Mouse (Mus musculus) neural tube, embryonic 12.5 days (tissue): ENCODE data around the gene Cnn3. TPM values are rescaled to one million over a fixed set of nuclear protein-coding genes. Genes with fewer than 3 reads are reported as not detected.

Experiments used
- ATAC-seq: fragments of 200-750 bp; cut with Nextera tagmentation; 2 replicates; pipeline ENCODE4 v1.8.0; 2017; ENCODE audit warnings: low read depth, mild to moderate bottlenecking, moderate TSS enrichment, moderate library complexity; ENCODE audit not compliant: low FRiP score
- H3K27ac ChIP-seq: fragments of 300-500 bp; sonication (generic); 2 replicates; pipeline ENCODE4 v1.5.1; 2016
- H3K27me3 ChIP-seq: fragments of 300-500 bp; sonication (generic); replicated peaks from 2 replicates; pipeline ENCODE4 v1.6.1; 2016; ENCODE audit warnings: mild to moderate bottlenecking
- H3K36me3 ChIP-seq: fragments of 300-500 bp; sonication (generic); 2 replicates; pipeline ENCODE4 v1.6.1; 2016; ENCODE audit warnings: mild to moderate bottlenecking
- H3K4me1 ChIP-seq: fragments of 300-500 bp; sonication (generic); 2 replicates; pipeline ENCODE4 v1.6.1; 2016
- H3K4me2 ChIP-seq: fragments of 300-500 bp; sonication (generic); replicated peaks from 2 replicates; pipeline ENCODE4 v1.6.1; 2016; ENCODE audit warnings: mild to moderate bottlenecking
- H3K4me3 ChIP-seq: fragments of 300-500 bp; sonication (generic); 2 replicates; pipeline ENCODE4 v1.5.1; 2016
- H3K9ac ChIP-seq: fragments of 300-500 bp; sonication (generic); 2 replicates; pipeline ENCODE4 v1.6.1; 2016; ENCODE audit warnings: mild to moderate bottlenecking
- H3K9me3 ChIP-seq: fragments of 300-500 bp; sonication (generic); 2 replicates; pipeline ENCODE4 v1.6.1; 2016; ENCODE audit warnings: mild to moderate bottlenecking
- WGBS: fragments of 180-500 bp; shearing (Covaris S2); methylation state at CpG from one replicate; pipeline ENCODE4 v1.1.7; 2016; 5-methylcytosine and 5-hydroxymethylcytosine counted together
- polyA plus RNA-seq: library from polyadenylated mRNA; unstranded; fragments of >200 nt; fragmentation: Nextera tagmentation; extraction: Ambion mirVana; gene quantifications from 2 replicates; pipeline ENCODE4 v1.2.1, GENCODE M21; 2016

The Cnn3 gene
- polyA plus RNA-seq, 1 experiment from 2014 or later = 919 TPM

- no peak for ATAC-seq
- Histone ChIP-seq H3K4me3 (no peak overlapping the region), H3K9me3 (no peaks in the 10 kb centered on the region), H3K27me3 (no peaks in the 10 kb centered on the region), H3K36me3 (peaks cover 58% of the 10 kb centered on the region), H3K9ac (no peak overlapping the region), H3K4me2 (no peak overlapping the region), H3K4me1 (peaks cover 16% of the 10 kb centered on the region; the same call in 1 of the 2 replicates), H3K27ac (no peak overlapping the region)
- WGBS = 96% methylated on average over 12 of the region's 12 CpGs
Measured at GRCm38 (mm10) chr3:121441504-121441903, 15.2 kb downstream of the Cnn3 start.

- H3K27ac ChIP-seq = no peak overlapping the region
- H3K4me2 ChIP-seq = no peak overlapping the region
- peaks cover 56% of the 10 kb centered on the region for H3K36me3 ChIP-seq
- no peak for ATAC-seq
- no peak overlapping the region for H3K9ac ChIP-seq
- peaks cover 11% of the 10 kb centered on the region for H3K4me1 ChIP-seq
- no peak overlapping the region for H3K4me3 ChIP-seq
- no peaks in the 10 kb centered on the region for H3K27me3 ChIP-seq
- no peaks in the 10 kb centered on the region for H3K9me3 ChIP-seq
- 95% methylated on average over 5 of the region's 5 CpGs for WGBS
Measured at GRCm38 (mm10) chr3:121442288-121442687, 16.0 kb downstream of the Cnn3 start.

DNA sequence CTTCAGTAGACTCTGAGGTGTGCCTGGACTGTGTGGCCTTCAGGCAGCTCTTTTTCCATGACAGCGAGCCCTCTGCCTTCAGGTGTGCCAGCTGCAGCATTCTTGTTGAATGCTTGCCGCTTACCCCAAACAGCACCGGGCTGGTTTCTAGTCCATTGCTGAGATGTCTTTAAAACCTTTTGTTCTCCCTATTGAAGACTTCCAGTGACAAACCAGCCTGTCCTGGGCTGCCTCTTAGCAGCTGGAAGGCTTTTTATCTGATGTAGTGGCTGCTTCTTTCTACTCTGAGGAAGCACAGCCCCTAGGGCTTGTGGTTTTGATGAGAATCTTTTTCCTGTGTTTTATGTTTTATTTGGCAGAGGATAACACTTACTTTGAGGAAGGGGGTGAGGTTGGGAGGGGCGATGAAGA, 17.6 kb downstream of the Cnn3 start:
- Histone ChIP-seq H3K4me2 (no peak overlapping the region), H3K9me3 (no peaks in the 10 kb centered on the region), H3K4me3 (no peak overlapping the region), H3K36me3 (peaks cover 47% of the 10 kb centered on the region), H3K27ac (no peak overlapping the region), H3K4me1 (peaks cover 20% of the 10 kb centered on the region), H3K27me3 (no peaks in the 10 kb centered on the region), H3K9ac (no peak overlapping the region)
- WGBS = 88% methylated on average over 4 of the region's 4 CpGs
- no peak for ATAC-seq

- Histone ChIP-seq H3K4me3 (no peak overlapping the region), H3K9ac (no peak overlapping the region), H3K27ac (no peak overlapping the region), H3K36me3 (peaks cover 44% of the 10 kb centered on the region), H3K4me1 (peaks cover 19% of the 10 kb centered on the region), H3K9me3 (no peaks in the 10 kb centered on the region), H3K27me3 (no peaks in the 10 kb centered on the region), H3K4me2 (no peak overlapping the region)
- 96% methylated on average over 6 of the region's 6 CpGs for WGBS
- no peak for ATAC-seq
Measured at GRCm38 (mm10) chr3:121444414-121444813, 18.1 kb downstream of the Cnn3 start.

DNA sequence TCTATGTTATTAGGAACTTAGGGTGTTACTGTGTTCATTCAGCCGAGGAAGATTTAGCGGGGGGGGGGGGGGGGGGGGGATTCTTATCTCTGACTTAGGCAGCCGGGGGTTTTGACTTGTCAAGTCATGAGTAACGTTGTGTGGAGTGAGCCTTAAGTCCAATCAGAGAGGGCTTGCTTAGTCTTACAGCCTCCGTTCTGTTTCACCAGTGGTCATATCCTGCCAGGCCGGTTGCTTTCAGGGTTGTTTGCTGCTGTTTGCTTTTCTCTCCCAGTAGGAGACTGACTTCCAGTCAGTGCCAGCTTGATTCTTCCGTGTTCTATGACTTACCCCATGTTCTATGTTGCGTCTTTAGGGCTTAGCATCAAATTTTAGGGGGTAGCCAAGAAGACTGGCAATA, 20.2 kb downstream of the Cnn3 start:
- Histone ChIP-seq H3K4me3 (no peak overlapping the region), H3K27me3 (no peaks in the 10 kb centered on the region), H3K4me1 (peaks cover 23% of the 10 kb centered on the region), H3K4me2 (no peak overlapping the region), H3K36me3 (peaks cover 44% of the 10 kb centered on the region), H3K27ac (no peak overlapping the region), H3K9me3 (no peaks in the 10 kb centered on the region), H3K9ac (no peak overlapping the region)
- no peak for ATAC-seq
- WGBS = 83% methylated on average over 8 of the region's 8 CpGs

GRCm38 (mm10) chr3:121448029-121448468, 21.8 kb downstream of the Cnn3 start:
- Histone ChIP-seq H3K27me3 (no peaks in the 10 kb centered on the region), H3K4me2 (peak overlapping the region; percentile 32), H3K27ac (no peak overlapping the region), H3K4me1 (peaks cover 23% of the 10 kb centered on the region), H3K9ac (no peak overlapping the region), H3K9me3 (no peaks in the 10 kb centered on the region), H3K4me3 (no peak overlapping the region), H3K36me3 (peaks cover 49% of the 10 kb centered on the region)
- ATAC-seq = peak; percentile 75
- WGBS = 17% methylated on average over 11 of the region's 11 CpGs

DNA sequence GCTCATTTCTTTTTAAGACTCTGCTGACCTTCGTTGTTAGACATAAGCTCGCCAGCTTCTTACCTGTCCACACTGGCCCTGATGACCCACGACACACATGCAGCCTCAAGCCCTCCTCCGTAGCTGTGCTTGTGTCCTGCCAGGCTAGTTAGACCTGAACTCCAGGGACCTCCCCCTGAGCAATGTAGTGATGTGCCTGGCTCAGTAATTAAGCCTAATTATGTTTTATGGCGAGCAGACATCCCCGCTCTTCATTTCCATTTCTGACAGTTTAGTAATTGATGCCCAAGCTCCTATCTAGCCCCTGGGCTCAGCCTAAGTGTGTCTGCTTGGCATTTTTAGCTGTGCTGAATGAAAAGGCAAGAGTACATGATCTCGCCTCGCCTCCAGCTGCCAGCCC, 22.3 kb downstream of the Cnn3 start:
- Histone ChIP-seq H3K9ac (no peak overlapping the region), H3K4me2 (peak overlapping the region; percentile 32), H3K27me3 (no peaks in the 10 kb centered on the region), H3K36me3 (peaks cover 46% of the 10 kb centered on the region), H3K27ac (no peak overlapping the region), H3K4me1 (peaks cover 23% of the 10 kb centered on the region), H3K9me3 (no peaks in the 10 kb centered on the region), H3K4me3 (no peak overlapping the region)
- WGBS = 52% methylated on average over 8 of the region's 8 CpGs
- ATAC-seq = peak; percentile 75

DNA sequence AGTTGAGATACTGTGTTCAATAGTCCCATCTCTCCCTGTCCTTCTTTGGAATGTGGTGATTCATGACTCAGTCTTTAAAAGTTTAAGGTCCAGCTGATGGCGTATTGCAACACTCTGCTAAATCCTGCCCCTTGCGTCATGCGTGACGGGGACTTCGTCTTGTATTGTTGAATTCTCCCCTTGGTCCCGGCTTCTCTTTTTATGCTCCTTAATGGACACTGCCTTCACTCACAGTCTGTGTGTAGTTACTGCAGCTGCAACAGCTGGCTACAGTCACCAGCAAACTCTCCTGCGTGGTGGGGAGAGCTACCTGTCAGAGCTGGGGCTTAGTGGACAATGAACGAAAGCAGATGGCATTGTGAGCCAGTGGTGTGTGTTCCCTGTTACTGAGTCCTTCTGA, 23.2 kb downstream of the Cnn3 start:
- no peak overlapping the region for H3K4me3 ChIP-seq
- no peak for ATAC-seq
- WGBS = 76% methylated on average over 8 of the region's 8 CpGs
- H3K27ac ChIP-seq = no peak overlapping the region
- peaks cover 23% of the 10 kb centered on the region for H3K4me1 ChIP-seq
- H3K9me3 ChIP-seq = no peaks in the 10 kb centered on the region
- H3K27me3 ChIP-seq = no peaks in the 10 kb centered on the region
- peaks cover 44% of the 10 kb centered on the region for H3K36me3 ChIP-seq
- no peak overlapping the region for H3K4me2 ChIP-seq
- H3K9ac ChIP-seq = no peak overlapping the region

DNA sequence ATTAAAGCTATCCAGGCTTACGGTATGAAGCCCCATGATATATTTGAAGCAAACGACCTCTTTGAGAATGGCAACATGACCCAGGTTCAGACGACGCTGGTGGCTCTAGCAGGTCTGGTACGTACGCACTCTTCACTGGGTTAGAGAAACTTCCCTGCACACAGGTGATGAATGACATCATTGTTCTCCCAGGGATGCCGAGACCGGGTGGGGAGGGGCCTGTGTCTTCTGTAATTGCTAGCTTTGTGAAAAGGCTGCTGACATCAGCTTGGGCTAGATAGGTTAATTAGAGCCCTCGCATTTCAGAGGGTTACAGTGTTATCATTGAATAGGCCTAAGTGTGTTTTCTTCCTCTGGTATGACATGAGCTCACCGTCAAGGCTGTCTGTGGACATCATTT, 25.1 kb downstream of the Cnn3 start:
- Histone ChIP-seq H3K4me3 (no peak overlapping the region), H3K27ac (no peak overlapping the region), H3K4me1 (peaks cover 23% of the 10 kb centered on the region), H3K9me3 (no peaks in the 10 kb centered on the region), H3K27me3 (no peaks in the 10 kb centered on the region), H3K36me3 (peaks cover 55% of the 10 kb centered on the region), H3K4me2 (no peak overlapping the region), H3K9ac (no peak overlapping the region)
- ATAC-seq = no peak
- WGBS = 75% methylated on average over 10 of the region's 10 CpGs

DNA sequence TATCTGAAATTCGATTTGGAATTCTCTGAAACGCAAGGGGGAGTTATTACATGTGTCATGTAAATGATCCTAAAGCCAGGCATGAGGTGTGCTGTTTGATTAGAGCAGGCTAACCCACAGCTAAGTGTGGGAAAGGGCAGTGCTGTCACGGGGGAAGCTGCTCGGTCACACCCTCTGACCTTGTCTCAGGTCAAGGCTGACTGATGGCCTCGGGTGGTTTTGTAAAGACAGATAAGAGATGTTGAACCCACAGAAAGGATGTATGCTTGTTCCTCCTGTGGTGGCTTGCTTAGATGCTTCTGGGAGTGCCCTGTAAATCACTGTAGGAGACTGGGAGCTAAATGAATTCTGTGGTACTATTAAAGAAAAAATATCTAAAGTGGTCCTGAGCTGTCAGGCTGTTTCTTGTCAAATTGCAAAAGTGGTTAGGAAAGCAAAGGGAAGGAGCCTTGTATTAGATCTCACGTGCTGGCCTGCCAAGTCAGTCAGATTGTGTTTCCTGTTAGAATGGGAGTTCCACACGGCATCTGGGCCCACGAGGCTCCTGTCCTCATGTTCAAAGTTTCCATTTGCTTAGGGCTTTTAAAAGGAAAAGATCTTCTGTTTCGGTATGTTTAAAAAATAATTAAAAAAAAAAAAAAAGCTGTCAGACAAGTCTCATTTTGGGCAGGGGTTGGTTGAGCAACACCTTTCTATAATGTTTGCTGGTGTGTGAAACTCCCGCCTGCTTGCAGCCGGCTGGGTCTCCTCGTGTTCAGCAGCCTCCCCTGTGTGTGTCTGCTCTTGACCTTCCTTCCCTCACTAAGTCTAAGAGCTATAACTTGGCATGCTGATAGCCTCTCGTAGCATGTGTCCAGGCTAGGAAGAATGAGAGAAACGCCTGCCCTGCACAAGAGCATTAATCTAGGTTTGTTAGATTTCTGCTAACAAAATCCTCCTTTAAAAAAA, 32.5 kb downstream of the Cnn3 start:
- Histone ChIP-seq H3K27ac (no peak overlapping the region), H3K4me2 (no peak overlapping the region), H3K9me3 (no peaks in the 10 kb centered on the region), H3K4me3 (no peak overlapping the region), H3K27me3 (no peaks in the 10 kb centered on the region), H3K9ac (no peak overlapping the region), H3K36me3 (peaks cover 64% of the 10 kb centered on the region), H3K4me1 (no peaks in the 10 kb centered on the region)
- ATAC-seq = no peak
- 90% methylated on average over 14 of the region's 14 CpGs for WGBS

DNA sequence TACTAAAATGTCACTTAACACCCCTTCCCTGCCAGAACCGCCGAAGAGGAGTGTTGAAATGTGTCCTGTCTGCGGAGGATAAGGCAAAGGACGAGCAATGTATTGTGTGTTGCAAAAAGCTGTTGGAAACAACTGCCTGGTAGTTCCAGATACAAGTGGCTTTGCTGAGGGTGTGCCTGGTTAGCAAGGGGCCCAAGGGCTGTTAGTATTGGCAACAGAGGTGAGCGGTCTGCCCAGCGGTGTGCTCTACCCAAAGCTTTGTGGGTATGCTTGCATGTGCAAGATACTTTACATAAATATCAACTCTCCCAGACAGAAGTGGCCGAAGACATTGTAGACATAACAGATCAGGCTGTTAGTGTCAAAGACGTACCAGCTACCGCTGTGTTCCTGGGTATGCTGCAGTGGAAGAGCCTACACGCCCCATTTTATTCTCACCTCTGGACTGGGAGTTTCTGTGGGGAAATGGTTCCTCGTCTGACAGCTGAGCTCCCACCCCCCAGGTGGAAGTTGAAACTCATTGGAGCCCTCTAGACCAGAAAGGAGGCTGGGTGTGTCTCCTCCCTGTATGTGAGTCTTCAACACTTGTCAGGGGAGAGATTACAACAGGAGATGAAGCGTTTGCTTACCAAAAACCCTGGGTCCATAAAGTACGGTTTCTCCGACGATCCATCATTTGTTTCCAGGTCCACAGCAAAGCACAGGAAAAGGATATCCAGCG, 34.3 kb downstream of the Cnn3 start:
- no peak overlapping the region for H3K27ac ChIP-seq
- H3K27me3 ChIP-seq = no peaks in the 10 kb centered on the region
- no peak for ATAC-seq
- H3K36me3 ChIP-seq = peaks cover 45% of the 10 kb centered on the region
- H3K9me3 ChIP-seq = no peaks in the 10 kb centered on the region
- H3K9ac ChIP-seq = no peak overlapping the region
- 88% methylated on average over 16 of the region's 16 CpGs for WGBS
- H3K4me1 ChIP-seq = peaks cover 6% of the 10 kb centered on the region
- H3K4me3 ChIP-seq = no peak overlapping the region
- H3K4me2 ChIP-seq = no peak overlapping the region

GRCm38 (mm10) chr3:121461477-121461876, 35.2 kb downstream of the Cnn3 start:
- Histone ChIP-seq H3K4me2 (no peak overlapping the region), H3K27me3 (no peaks in the 10 kb centered on the region), H3K9ac (no peak overlapping the region), H3K4me1 (peaks cover 10% of the 10 kb centered on the region), H3K27ac (no peak overlapping the region), H3K4me3 (no peak overlapping the region), H3K36me3 (peaks cover 37% of the 10 kb centered on the region), H3K9me3 (no peaks in the 10 kb centered on the region)
- ATAC-seq = no peak
- WGBS = 94% methylated on average over 13 of the region's 13 CpGs
